Mouse (Mus musculus) forebrain, embryonic 14.5 days (tissue): ENCODE data around the gene Sorcs1. TPM values are rescaled to one million over a fixed set of nuclear protein-coding genes. Genes with fewer than 3 reads are reported as not detected.
A peak's percentile ranks its signal among the peaks of the same experiment; 100 is the strongest.

Source experiments
- ATAC-seq: fragments of 200-750 bp; cut with Nextera tagmentation; 2 replicates; pipeline ENCODE4 v1.8.0; 2017; ENCODE audit warnings: mild to moderate bottlenecking, moderate library complexity
- DNase-seq: peaks from one replicate; pipeline ENCODE4 v3.0.0-alpha.2; 2015; ENCODE audit warnings: low spot score
- H3K27ac ChIP-seq: fragments of 300-500 bp; sonication (generic); 2 replicates; pipeline ENCODE4 v1.5.1; 2014; ENCODE audit warnings: low read depth, mild to moderate bottlenecking, control low read depth, low read length, moderate library complexity
- H3K27me3 ChIP-seq: fragments of 300-500 bp; sonication (generic); replicated peaks from 2 replicates; pipeline ENCODE4 v1.6.1; 2014; ENCODE audit warnings: low read length, control low read depth, mixed read lengths; ENCODE audit not compliant: control insufficient read depth, insufficient read depth
- H3K36me3 ChIP-seq: fragments of 300-500 bp; sonication (generic); 2 replicates; pipeline ENCODE4 v1.6.1; 2014; ENCODE audit warnings: low read length, control low read depth; ENCODE audit not compliant: control insufficient read depth, insufficient read depth
- H3K4me1 ChIP-seq: fragments of 300-500 bp; sonication (generic); 2 replicates; pipeline ENCODE4 v1.6.1; 2014; ENCODE audit warnings: antibody characterized with exemption, low read length, control low read depth; ENCODE audit not compliant: control insufficient read depth, insufficient read depth
- H3K4me2 ChIP-seq: fragments of 300-500 bp; sonication (generic); 2 replicates; pipeline ENCODE4 v1.6.1; 2014; ENCODE audit warnings: mild to moderate bottlenecking, control low read depth, low read length
- H3K4me3 ChIP-seq: fragments of 300-500 bp; sonication (generic); 2 replicates; pipeline ENCODE4 v1.5.1; 2014; ENCODE audit warnings: low read depth, low read length, control low read depth
- H3K9ac ChIP-seq: fragments of 300-500 bp; sonication (generic); 2 replicates; pipeline ENCODE4 v1.6.1; 2014; ENCODE audit warnings: mild to moderate bottlenecking, low read length, control low read depth, moderate library complexity
- H3K9me3 ChIP-seq: fragments of 300-500 bp; sonication (generic); replicated peaks from 2 replicates; pipeline ENCODE4 v1.6.1; 2016; ENCODE audit warnings: low read length, control low read depth, mixed read lengths; ENCODE audit not compliant: control insufficient read depth
- WGBS: fragments of 180-500 bp; shearing (Covaris S2); extraction: QIAGEN DNeasy Blood & Tissue Kit; methylation state at CpG from one replicate; pipeline ENCODE4 v1.1.7; 2014; 5-methylcytosine and 5-hydroxymethylcytosine counted together
- polyA plus RNA-seq: library from polyadenylated mRNA; unstranded; fragments of >200 nt; fragmentation: Nextera tagmentation; extraction: Ambion mirVana; gene quantifications from 2 replicates; pipeline ENCODE4 v1.2.1, GENCODE M21; 2014

The Sorcs1 gene
- polyA plus RNA-seq, 1 experiment from 2014 or later = 5.7 TPM

DNA sequence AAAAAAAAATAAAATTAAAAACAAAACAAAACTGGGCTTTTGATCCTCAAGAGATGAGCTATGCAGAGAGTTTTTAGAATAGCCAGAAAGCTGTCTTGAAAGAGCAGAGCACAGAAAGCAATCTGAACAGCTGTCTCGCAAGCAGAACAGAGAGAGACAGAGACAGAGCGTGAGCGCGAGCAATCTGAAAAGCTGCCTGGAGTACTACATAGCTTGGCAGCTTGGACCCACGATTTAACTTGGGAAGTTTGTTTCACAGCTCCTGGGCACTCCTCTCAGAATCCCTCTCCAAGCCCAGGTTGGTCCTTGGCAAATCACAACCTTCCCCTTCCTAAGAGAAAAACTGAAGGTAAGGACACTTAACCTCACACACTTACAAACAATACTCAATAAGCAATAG is 192.1 kb downstream of the Sorcs1 start:
- Histone ChIP-seq H3K36me3 (no peaks in the 10 kb centered on the region), H3K4me3 (no peak overlapping the region), H3K9me3 (no peaks in the 10 kb centered on the region), H3K4me1 (peaks cover 4% of the 10 kb centered on the region; the same call in 1 of the 2 replicates), H3K27ac (no peak overlapping the region), H3K27me3 (no peaks in the 10 kb centered on the region), H3K4me2 (no peak overlapping the region), H3K9ac (no peak overlapping the region)
- DNase-seq = no peak
- ATAC-seq = no peak
- WGBS = 82% methylated on average over 5 of the region's 5 CpGs

DNA sequence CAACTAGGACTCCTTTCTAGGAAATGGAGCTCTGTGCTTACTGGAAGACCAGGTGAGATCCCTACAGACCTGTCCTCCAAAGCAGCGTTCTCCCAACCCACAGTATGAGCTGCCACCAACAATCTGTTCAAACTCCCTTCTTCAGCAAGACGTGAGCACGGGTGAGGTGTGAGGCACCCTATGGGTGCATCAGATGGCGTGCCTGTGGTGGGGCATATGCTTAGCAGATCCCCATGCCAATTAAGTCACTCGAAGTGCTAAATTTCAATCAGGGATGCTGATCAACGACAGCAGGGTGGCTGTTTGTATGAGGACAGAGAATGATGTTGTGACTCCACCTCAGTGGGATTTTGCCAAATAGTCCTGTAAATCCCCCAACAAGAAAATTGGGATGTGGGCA is 201.7 kb downstream of the Sorcs1 start:
- WGBS = 70% methylated on average over 6 of the region's 6 CpGs
- Histone ChIP-seq H3K4me1 (no peaks in the 10 kb centered on the region), H3K27me3 (no peaks in the 10 kb centered on the region), H3K36me3 (no peaks in the 10 kb centered on the region), H3K9ac (no peak overlapping the region), H3K9me3 (no peaks in the 10 kb centered on the region), H3K4me2 (no peak overlapping the region), H3K27ac (no peak overlapping the region), H3K4me3 (no peak overlapping the region)
- ATAC-seq (peak; percentile 77; the same call in 1 of the 2 replicates), DNase-seq (peak; percentile 52)

DNA sequence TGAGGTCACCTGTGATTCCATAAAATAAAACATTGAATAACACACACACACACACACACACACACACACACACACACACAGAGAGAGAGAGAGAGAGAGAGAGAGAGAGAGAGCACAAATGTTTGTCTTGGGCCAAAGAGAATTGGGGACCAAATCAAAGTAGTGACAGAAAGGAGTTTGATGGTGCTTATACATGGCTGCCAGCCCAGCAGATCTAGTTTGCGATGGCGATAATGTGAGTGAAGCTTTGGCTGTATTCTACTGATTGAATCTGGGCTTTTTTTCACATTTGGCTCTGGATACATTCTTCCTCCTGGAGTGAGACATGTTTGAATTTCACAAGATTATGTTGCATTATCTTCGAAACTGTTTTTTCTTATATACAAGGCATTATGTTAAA is 209.9 kb downstream of the Sorcs1 start:
- Histone ChIP-seq H3K9me3 (no peaks in the 10 kb centered on the region), H3K36me3 (no peaks in the 10 kb centered on the region), H3K27me3 (no peaks in the 10 kb centered on the region), H3K4me3 (no peak overlapping the region), H3K9ac (no peak overlapping the region), H3K4me1 (no peaks in the 10 kb centered on the region), H3K4me2 (no peak overlapping the region), H3K27ac (no peak overlapping the region)
- no peak for ATAC-seq
- 84% methylated on average over 3 of the region's 3 CpGs for WGBS
- peak; percentile 40 for DNase-seq

DNA sequence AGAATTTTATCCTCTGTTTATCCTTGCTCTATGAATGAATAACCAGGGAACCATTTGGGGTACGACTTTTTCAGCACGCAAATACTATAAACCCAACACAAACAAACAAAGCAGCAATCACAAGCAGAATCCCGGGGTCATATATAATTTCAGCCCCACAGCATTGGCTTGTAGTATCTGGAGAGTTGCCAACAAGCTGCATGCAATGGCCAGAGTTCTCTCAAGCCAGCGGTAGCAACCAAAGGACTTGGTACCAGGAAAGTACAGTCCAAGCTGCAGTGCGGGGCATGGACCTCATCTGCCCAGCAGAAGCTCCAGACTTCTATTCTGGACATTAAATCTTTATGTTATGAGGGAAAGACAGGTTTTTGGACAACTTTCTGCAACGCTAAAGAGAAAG is 213.6 kb downstream of the Sorcs1 start:
- H3K27ac ChIP-seq = no peak overlapping the region
- H3K36me3 ChIP-seq = no peaks in the 10 kb centered on the region
- no peaks in the 10 kb centered on the region for H3K9me3 ChIP-seq
- no peak overlapping the region for H3K4me3 ChIP-seq
- H3K9ac ChIP-seq = no peak overlapping the region
- H3K4me2 ChIP-seq = no peak overlapping the region
- no peak for DNase-seq
- no peaks in the 10 kb centered on the region for H3K27me3 ChIP-seq
- H3K4me1 ChIP-seq = no peaks in the 10 kb centered on the region
- WGBS = 87% methylated on average over 6 of the region's 6 CpGs
- ATAC-seq = no peak

DNA sequence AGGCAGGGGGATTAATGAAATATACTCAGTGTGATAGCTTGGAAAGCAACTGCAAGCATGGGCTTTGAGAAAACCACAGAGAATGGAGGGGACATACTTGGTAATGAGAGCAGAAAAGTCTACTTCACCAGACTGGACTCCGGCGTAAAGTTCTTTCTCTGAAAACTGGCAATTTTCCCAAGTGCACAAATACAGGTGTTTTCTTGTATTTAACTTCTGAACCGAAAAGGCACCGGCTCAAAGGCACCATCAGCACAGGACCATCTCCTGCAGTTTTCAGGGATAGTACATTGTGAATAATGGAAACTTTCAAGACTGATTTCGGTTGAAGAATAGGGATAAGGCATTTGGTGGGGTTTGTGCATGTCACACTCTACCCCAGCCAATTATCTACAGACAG is 219.9 kb downstream of the Sorcs1 start:
- ATAC-seq = no peak
- Histone ChIP-seq H3K27me3 (no peaks in the 10 kb centered on the region), H3K9me3 (no peaks in the 10 kb centered on the region), H3K27ac (no peak overlapping the region), H3K36me3 (no peaks in the 10 kb centered on the region), H3K9ac (no peak overlapping the region), H3K4me2 (no peak overlapping the region), H3K4me3 (no peak overlapping the region), H3K4me1 (no peaks in the 10 kb centered on the region)
- 74% methylated on average over 5 of the region's 5 CpGs for WGBS
- no peak for DNase-seq

DNA sequence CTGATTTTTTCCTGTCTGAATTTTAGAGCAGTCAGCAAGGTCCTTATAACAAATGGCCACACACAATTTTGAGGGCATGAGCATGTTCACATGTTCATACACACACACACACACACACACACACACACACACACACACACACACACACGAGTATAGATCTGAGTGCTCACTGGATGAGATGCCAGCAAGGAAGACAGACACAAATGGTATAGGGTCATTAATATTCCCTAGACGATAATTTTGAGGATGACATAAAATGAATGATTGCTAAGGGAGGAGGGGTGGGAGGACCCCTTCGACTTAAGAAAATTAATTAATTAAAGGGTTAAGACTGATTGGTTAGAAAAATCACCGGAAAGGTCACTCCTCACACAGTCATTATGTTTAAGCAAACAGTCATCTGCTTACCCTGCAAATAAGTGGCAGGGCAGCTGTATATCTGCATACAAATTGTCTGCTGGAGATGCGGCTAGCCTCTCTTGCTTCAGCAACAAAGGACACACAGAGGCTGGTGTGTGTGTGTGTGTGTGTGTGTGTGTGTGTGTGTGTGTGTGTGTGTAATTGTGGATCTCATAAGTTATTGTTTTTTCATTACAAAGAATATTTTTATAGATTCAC is 221.1 kb downstream of the Sorcs1 start:
- no peak overlapping the region for H3K9ac ChIP-seq
- no peaks in the 10 kb centered on the region for H3K9me3 ChIP-seq
- H3K27me3 ChIP-seq = no peaks in the 10 kb centered on the region
- WGBS = 35% methylated on average over 5 of the region's 5 CpGs
- H3K27ac ChIP-seq = no peak overlapping the region
- H3K4me1 ChIP-seq = no peaks in the 10 kb centered on the region
- H3K4me3 ChIP-seq = no peak overlapping the region
- H3K4me2 ChIP-seq = no peak overlapping the region
- peak; percentile 58; the same call in 1 of the 2 replicates for ATAC-seq
- DNase-seq = no peak
- H3K36me3 ChIP-seq = no peaks in the 10 kb centered on the region

DNA sequence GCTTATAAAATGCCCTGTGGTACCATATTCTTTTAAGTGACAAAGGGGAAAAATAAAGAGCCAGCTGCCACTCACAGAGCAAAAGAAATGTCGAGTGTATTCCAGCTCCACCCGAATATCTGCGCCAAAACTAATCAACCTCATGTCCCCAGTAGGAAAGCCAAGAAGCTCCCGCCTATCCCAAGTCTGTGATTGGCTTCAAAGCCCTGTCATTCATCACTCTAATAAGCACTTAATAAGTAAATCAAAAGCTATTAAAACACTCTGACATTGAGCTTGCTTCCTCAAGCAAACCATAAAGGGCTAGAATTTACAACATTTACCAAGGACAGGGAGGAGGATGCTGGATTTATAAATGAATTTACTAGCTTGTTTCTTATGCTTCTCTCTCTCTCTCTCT is 237.3 kb downstream of the Sorcs1 start:
- WGBS = 0% methylated on average over 4 of the region's 4 CpGs
- ATAC-seq = peak; percentile 74
- DNase-seq = peak; percentile 79
- Histone ChIP-seq H3K27me3 (no peaks in the 10 kb centered on the region), H3K27ac (no peak overlapping the region), H3K4me3 (no peak overlapping the region), H3K4me2 (peak overlapping the region; percentile 42), H3K36me3 (no peaks in the 10 kb centered on the region), H3K4me1 (peaks cover 18% of the 10 kb centered on the region; the same call in 1 of the 2 replicates), H3K9ac (no peak overlapping the region), H3K9me3 (no peaks in the 10 kb centered on the region)

DNA sequence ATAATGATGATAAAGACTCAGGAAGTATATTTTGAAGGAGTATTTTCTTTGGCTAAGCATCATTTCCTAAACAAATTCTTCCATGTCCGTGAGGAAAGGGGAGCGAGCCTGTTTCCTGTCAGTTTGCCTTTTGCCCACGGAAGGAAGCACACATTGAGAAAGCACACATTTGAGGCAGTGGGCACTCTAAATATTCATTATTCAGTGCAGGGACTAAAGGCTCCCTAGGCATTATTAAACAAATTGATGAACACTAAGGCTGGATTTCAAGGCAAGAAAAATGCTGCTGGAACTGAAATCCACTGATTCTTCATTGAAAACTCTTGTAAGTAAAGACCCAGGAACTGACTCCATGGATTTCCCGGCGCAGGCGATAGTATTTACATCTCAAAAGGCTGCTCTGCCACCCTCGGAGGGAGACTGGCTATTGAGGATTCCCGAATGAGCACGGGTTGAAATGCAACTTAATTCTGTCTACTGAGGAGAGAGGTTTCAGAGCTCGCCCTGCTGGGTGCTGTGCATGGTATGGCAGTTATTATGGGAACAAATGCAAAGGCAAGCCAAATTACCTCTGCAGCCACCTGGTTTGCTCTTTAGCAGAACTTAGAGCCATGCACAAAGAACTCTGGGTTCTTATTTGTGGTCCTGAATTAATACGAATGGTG is 238.1 kb downstream of the Sorcs1 start:
- peak; percentile 87 for ATAC-seq
- Histone ChIP-seq H3K4me2 (peak overlapping the region; percentile 42), H3K4me3 (no peak overlapping the region), H3K9ac (peak overlapping the region; percentile 3; the same call in 1 of the 2 replicates), H3K4me1 (peaks cover 18% of the 10 kb centered on the region; the same call in 1 of the 2 replicates), H3K27me3 (no peaks in the 10 kb centered on the region), H3K36me3 (no peaks in the 10 kb centered on the region), H3K9me3 (no peaks in the 10 kb centered on the region), H3K27ac (no peak overlapping the region)
- WGBS = under 1% methylated on average over 11 of the region's 11 CpGs
- peak; percentile 89 for DNase-seq

DNA sequence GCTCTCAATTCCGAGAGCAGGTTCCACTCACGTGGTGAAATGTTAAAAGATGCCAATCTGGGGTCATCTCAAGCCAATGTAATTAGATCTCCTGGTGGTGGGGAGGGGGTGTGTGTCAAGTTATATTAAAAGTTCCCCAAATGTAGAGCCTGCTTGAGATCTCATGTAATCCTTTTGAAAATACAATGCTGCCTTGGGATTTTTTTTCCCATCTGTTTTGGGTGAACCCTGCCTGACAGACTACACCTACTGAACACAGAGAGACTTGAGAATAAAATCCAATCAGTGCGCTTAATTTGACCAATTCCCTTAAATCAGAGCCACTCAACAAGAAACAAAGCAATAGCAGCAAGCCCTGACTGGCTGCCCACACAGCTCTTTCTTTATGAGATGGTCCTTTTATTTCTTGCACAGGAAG is 239.0 kb downstream of the Sorcs1 start:
- no peak; the same call in 1 of the 2 replicates for ATAC-seq
- H3K27me3 ChIP-seq = no peaks in the 10 kb centered on the region

More for the DNA sequence above, 239.0 kb downstream of the Sorcs1 start:
- no peak overlapping the region for H3K4me3 ChIP-seq
- no peaks in the 10 kb centered on the region for H3K9me3 ChIP-seq
- peaks cover 18% of the 10 kb centered on the region; the same call in 1 of the 2 replicates for H3K4me1 ChIP-seq
- 0 out of 2 replicates have a peak overlapping the region, but pooled peaks have one; percentile 2 for H3K4me2 ChIP-seq
- 4% methylated on average over 3 of the region's 3 CpGs for WGBS
- no peak overlapping the region for H3K27ac ChIP-seq
- peak; percentile 34 for DNase-seq
- no peaks in the 10 kb centered on the region for H3K36me3 ChIP-seq
- H3K9ac ChIP-seq = no peak overlapping the region
